Mouse (Mus musculus): ENCODE measurements around the gene Gm42957.

- TF ChIP-seq CTCF (IDR thresholded peaks at IDR 0.05; ENCODE audit: extremely low read depth, insufficient read length, insufficient replicate concordance, low read depth, low read length) (peak; percentile 24; the same call in 1 of the 2 replicates), POLR2A (IDR thresholded peaks at IDR 0.05; ENCODE audit: low read depth, low read length) (peak; percentile 49; the same call in 1 of the 2 replicates)
Observed at GRCm38 (mm10) chr3:96634928-96635879, at the start of gene Gm42957, which contains the start of gene Pex11b.
